Mouse (Mus musculus) bone marrow, adult 2 months (tissue): Measurements from ENCODE around the gene Rbp4.

ENCODE experiments used
- CTCF ChIP-seq: fragments of 200-500 bp; IDR thresholded peaks from 2 replicates; pipeline ENCODE4 v1.5.1; 2011; ENCODE audit warnings: low read length, control low read depth; ENCODE audit not compliant: control insufficient read depth, insufficient read depth
- POLR2A ChIP-seq: fragments of 200-500 bp; IDR thresholded peaks from 2 replicates; pipeline ENCODE4 v1.6.1; 2011; ENCODE audit warnings: low read depth, mild to moderate bottlenecking, control low read depth, low read length, borderline replicate concordance; ENCODE audit not compliant: control insufficient read depth

DNA sequence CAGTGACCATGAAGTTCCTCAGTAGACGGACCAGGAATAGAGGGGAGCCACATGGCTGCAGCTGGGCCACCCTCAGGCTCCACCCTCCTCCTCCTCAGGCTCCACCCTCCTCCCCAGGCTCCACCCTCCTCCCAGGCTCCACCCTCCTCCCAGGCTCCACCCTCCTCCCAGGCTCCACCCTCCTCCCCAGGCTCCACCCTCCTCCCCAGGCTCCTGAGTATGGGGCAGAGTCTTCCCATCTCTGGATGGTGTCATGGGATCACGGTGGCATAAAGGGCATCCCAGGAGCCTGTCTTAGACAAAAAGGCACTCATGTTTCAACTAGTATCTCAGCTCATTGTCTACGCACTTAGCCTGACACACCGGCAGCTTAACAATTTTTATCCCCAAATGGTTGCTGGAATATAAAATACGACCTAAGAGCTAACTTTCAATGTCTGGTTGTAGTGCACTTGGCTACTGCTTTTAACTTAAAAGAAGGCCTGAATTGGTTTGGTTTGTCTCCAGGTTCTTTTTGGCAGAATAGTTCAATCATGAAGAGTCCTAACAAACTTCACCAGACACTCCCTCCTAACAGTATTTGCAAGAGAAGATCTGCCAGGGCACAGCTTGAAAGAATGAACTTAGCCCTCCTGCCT, 4.8 kb downstream of the Rbp4 start:
- TF ChIP-seq CTCF, result no peak
- TF ChIP-seq POLR2A, result no peak
